Mouse (Mus musculus): ENCODE measurements around the gene Naip1. TPM values are rescaled to one million over a fixed set of nuclear protein-coding genes. Genes with fewer than 3 reads are reported as not detected.
"Not testable (repeated sequence)": the region's sequence is repeated elsewhere in the genome, so short reads cannot be mapped to it uniquely, and the experiment has no call there.

The Naip1 gene
- total RNA-seq (2014; rRNA removed; ENCODE audit: low replicate concordance): not detected in 2 replicates
- polyA plus RNA-seq (2015; fragmentation: Nextera tagmentation; extraction: Ambion mirVana): not detected in 2 replicates

DNA sequence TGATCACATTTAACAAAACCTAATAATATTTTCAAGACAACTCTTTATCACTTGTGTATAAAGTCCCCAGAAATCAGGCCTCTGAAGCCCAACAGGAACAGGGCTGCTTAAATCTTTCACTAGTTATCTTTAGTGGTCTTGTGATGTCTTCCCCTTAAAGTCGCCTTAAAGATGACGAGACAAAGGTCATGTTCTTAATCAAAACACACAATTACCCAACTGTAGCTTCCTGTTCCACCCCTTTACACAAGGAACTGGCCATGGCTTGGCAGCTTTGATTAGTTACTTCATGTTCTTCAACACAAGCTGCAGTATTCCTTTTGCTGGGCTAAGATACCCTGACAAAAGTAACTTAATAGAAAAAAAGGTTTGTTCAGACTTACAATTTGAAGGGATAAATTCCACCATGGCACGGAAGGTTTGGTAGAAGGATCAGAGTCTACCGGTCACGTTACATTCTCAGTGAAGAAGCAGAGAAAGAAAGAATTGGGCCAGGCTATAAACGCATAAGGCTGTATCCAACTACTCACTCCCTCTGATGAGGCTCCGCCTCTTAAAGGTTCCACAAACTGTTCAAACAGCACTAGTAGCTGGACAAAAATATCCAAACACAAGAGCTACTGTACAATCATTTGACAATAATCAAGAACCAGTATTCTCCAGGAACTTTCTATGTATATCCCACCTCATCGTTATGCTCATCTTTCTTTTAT lies at the start of gene Naip1:
TSS of gene Naip1 (minus strand) at position 455 of the 713 bp plus-strand sequence.
- 72% methylated on average over 8 of the region's 8 CpGs for WGBS

DNA sequence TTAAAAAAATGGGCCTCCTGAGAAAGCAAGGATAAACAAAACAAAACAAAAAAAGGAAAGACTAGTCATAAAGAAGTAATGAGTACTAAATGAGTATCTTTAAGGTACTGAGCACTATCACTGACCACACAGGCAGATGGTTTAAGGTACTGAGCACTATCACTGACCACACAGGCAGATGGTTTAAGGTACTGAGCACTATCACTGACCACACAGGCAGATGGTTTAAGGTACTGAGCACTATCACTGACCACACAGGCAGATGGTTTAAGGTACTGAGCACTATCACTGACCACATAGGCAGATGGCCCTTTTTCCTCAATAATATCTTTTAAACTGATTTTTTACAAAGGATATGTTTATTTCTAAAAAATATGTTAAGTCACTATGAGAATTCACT lies 47.0 kb upstream of the Naip1 start:
- ATAC-seq (ENCODE audit: insufficient read depth, low read depth); H3K4me3 ChIP-seq (ENCODE audit: low read depth, low read length); H3K36me3 ChIP-seq (replicated peaks; ENCODE audit: control insufficient read depth, insufficient read depth, low read length); DNase-seq (ENCODE audit: low spot score); H3K9me3 ChIP-seq (replicated peaks; ENCODE audit: control insufficient read depth, low read length); H3K9ac ChIP-seq (replicated peaks; ENCODE audit: low read depth, low read length); H3K27me3 ChIP-seq (ENCODE audit: control insufficient read depth, insufficient read depth, low read length); H3K4me1 ChIP-seq (ENCODE audit: control insufficient read depth, insufficient read depth); H3K4me2 ChIP-seq (ENCODE audit: low read depth, low read length); H3K27ac ChIP-seq (ENCODE audit: low read depth): not testable (repeated sequence)

More for the DNA sequence above, at the start of gene Naip1:
- not testable (repeated sequence) for ATAC-seq (ENCODE audit: insufficient read depth, low read depth); H3K4me1 ChIP-seq (ENCODE audit: control insufficient read depth, insufficient read depth); H3K27me3 ChIP-seq (ENCODE audit: control insufficient read depth, insufficient read depth, low read length); H3K4me2 ChIP-seq (ENCODE audit: low read depth, low read length); H3K9ac ChIP-seq (replicated peaks; ENCODE audit: low read depth, low read length); H3K27ac ChIP-seq (ENCODE audit: low read depth); H3K4me3 ChIP-seq (ENCODE audit: low read depth, low read length); DNase-seq (ENCODE audit: low spot score); H3K36me3 ChIP-seq (replicated peaks; ENCODE audit: control insufficient read depth, insufficient read depth, low read length); H3K9me3 ChIP-seq (replicated peaks; ENCODE audit: control insufficient read depth, low read length)

DNA sequence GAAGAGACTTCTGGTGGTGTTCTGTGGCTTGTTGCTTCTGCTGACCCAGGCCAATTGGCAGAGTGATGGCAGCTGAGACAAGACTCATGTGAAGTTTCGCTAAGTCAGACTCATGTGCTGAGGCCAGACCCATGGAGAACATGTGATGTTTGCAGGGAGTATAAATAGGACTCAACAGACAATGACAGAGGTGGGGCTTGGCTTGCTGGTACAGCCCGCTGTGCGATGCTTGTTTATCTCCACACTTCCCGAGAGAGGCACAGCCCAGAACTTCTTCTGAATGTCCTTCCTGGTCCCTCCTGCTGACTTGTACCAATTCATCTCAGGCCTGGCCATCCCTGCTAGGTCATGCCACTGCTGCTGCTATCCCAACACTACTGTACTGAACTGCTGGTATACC lies 42.7 kb upstream of the Naip1 start:
- Histone ChIP-seq H3K9ac (replicated peaks; ENCODE audit: low read depth, low read length) (no peak overlapping the region), H3K36me3 (replicated peaks; ENCODE audit: control insufficient read depth, insufficient read depth, low read length) (no peaks in the 10 kb centered on the region), H3K27me3 (ENCODE audit: control insufficient read depth, insufficient read depth, low read length) (no peaks in the 10 kb centered on the region), H3K4me1 (ENCODE audit: control insufficient read depth, insufficient read depth) (peaks cover 5% of the 10 kb centered on the region), H3K4me3 (ENCODE audit: low read depth, low read length) (no peak overlapping the region), H3K27ac (ENCODE audit: low read depth) (no peak overlapping the region), H3K9me3 (replicated peaks; ENCODE audit: control insufficient read depth, low read length) (no peaks in the 10 kb centered on the region), H3K4me2 (ENCODE audit: low read depth, low read length) (no peak overlapping the region)
- WGBS: 39% methylated on average over 4 of the region's 4 CpGs
- ATAC-seq (ENCODE audit: insufficient read depth, low read depth): peak; percentile 21; the same call in 1 of the 2 replicates
- no peak for TF ChIP-seq CTCF (IDR thresholded peaks at IDR 0.05; ENCODE audit: low read depth)
- no peak for TF ChIP-seq EP300 (IDR thresholded peaks at IDR 0.05; ENCODE audit: low read depth)
- no peak for DNase-seq (ENCODE audit: low spot score)

DNA sequence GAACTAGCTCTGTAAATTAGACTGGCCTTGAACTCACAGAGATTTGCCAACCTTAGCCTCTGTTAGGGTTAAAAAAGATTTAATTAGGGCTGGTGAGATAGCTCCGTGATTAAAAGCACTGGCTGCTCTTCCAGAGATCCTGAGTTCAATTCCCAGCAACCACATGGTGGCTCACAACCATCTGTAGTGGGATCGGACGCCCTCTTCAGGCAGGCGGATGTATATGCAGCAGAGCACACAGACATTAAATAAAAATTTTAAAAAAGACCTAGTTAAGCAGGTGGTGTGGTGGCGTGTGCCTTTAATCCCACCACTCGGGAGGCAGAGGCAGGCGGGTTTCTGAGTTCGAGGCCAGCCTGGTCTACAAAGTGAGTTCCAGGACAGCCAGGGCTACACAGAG lies 41.7 kb upstream of the Naip1 start:
- H3K4me2 ChIP-seq (ENCODE audit: low read depth, low read length); H3K36me3 ChIP-seq (replicated peaks; ENCODE audit: control insufficient read depth, insufficient read depth, low read length); H3K4me1 ChIP-seq (ENCODE audit: control insufficient read depth, insufficient read depth); H3K9ac ChIP-seq (replicated peaks; ENCODE audit: low read depth, low read length); H3K27me3 ChIP-seq (ENCODE audit: control insufficient read depth, insufficient read depth, low read length); H3K4me3 ChIP-seq (ENCODE audit: low read depth, low read length); H3K27ac ChIP-seq (ENCODE audit: low read depth); DNase-seq (ENCODE audit: low spot score); H3K9me3 ChIP-seq (replicated peaks; ENCODE audit: control insufficient read depth, low read length); ATAC-seq (ENCODE audit: insufficient read depth, low read depth): not testable (repeated sequence)
- 54% methylated on average over 8 of the region's 8 CpGs for WGBS

DNA sequence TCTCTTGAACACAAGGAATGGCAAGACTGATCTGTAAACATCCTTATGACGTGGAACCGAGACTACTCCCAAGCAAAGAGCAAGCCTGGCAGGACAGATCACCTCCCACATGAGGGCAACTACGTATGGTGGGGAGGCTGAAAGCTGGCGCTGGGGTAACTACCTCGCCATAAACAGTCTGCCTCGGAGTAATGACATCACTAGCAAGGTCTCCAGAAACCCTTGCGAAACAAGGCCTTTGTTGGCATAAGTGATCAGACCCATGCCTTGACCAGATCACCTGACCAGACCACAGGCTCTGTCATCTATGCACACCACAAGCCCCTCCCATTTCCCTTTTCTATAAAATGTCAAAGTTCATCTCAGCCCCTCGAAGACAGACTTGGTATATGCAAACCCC lies 40.6 kb upstream of the Naip1 start:
- ATAC-seq (ENCODE audit: insufficient read depth, low read depth): no peak; the same call in 1 of the 2 replicates
- peaks cover 5% of the 10 kb centered on the region for H3K4me1 ChIP-seq (ENCODE audit: control insufficient read depth, insufficient read depth)
- H3K4me2 ChIP-seq (ENCODE audit: low read depth, low read length): no peak overlapping the region
- no peak overlapping the region for H3K9ac ChIP-seq (replicated peaks; ENCODE audit: low read depth, low read length)
- H3K4me3 ChIP-seq (ENCODE audit: low read depth, low read length): no peak overlapping the region
- DNase-seq (ENCODE audit: low spot score): no peak
- no peak for TF ChIP-seq EP300 (IDR thresholded peaks at IDR 0.05; ENCODE audit: low read depth)
- no peak for TF ChIP-seq CTCF (IDR thresholded peaks at IDR 0.05; ENCODE audit: low read depth)
- peaks cover 10% of the 10 kb centered on the region for H3K36me3 ChIP-seq (replicated peaks; ENCODE audit: control insufficient read depth, insufficient read depth, low read length)
- no peaks in the 10 kb centered on the region for H3K9me3 ChIP-seq (replicated peaks; ENCODE audit: control insufficient read depth, low read length)
- H3K27me3 ChIP-seq (ENCODE audit: control insufficient read depth, insufficient read depth, low read length): no peaks in the 10 kb centered on the region
- no peak overlapping the region for H3K27ac ChIP-seq (ENCODE audit: low read depth)
- 62% methylated on average over 8 of the region's 8 CpGs for WGBS
